Mouse (Mus musculus) stomach, embryonic 15.5 days (tissue): ENCODE measurements around the gene Acsl4. TPM values are rescaled to one million over a fixed set of nuclear protein-coding genes. Genes with fewer than 3 reads are reported as not detected.
A peak's percentile ranks its signal among the peaks of the same experiment; 100 is the strongest.

ENCODE experiments used
- ATAC-seq: fragments of 200-750 bp; cut with Nextera tagmentation; 2 replicates; pipeline ENCODE4 v1.8.0; 2017; ENCODE audit warnings: low read depth, moderate number of reproducible peaks, moderate TSS enrichment; ENCODE audit not compliant: insufficient read depth, low FRiP score
- H3K27ac ChIP-seq: fragments of 300-500 bp; sonication (generic); 2 replicates; pipeline ENCODE4 v1.5.1; 2015; ENCODE audit warnings: mild to moderate bottlenecking, inconsistent platforms
- H3K27me3 ChIP-seq: fragments of 300-500 bp; sonication (generic); replicated peaks from 2 replicates; pipeline ENCODE4 v1.6.1; 2015; ENCODE audit warnings: inconsistent platforms
- H3K36me3 ChIP-seq: fragments of 300-500 bp; sonication (generic); 2 replicates; pipeline ENCODE4 v1.6.1; 2015; ENCODE audit warnings: inconsistent platforms
- H3K4me1 ChIP-seq: fragments of 300-500 bp; sonication (generic); 2 replicates; pipeline ENCODE4 v1.6.1; 2015; ENCODE audit warnings: inconsistent platforms
- H3K4me2 ChIP-seq: fragments of 300-500 bp; sonication (generic); 2 replicates; pipeline ENCODE4 v1.6.1; 2015; ENCODE audit warnings: mild to moderate bottlenecking, inconsistent platforms
- H3K4me3 ChIP-seq: fragments of 300-500 bp; sonication (generic); replicated peaks from 2 replicates; pipeline ENCODE4 v1.5.1; 2015; ENCODE audit warnings: inconsistent platforms
- H3K9ac ChIP-seq: fragments of 300-500 bp; sonication (generic); 2 replicates; pipeline ENCODE4 v1.6.1; 2015; ENCODE audit warnings: inconsistent platforms
- H3K9me3 ChIP-seq: fragments of 300-500 bp; sonication (generic); 2 replicates; pipeline ENCODE4 v1.6.1; 2016; ENCODE audit warnings: inconsistent platforms
- WGBS: fragments of 180-500 bp; shearing (Covaris S2); methylation state at CpG from one replicate; pipeline ENCODE4 v1.1.7; 2015; 5-methylcytosine and 5-hydroxymethylcytosine counted together
- polyA plus RNA-seq: library from polyadenylated mRNA; unstranded; fragments of >200 nt; fragmentation: Nextera tagmentation; extraction: Ambion mirVana; gene quantifications from 2 replicates; pipeline ENCODE4 v1.2.1, GENCODE M21; 2015

Acsl4 gene
- polyA plus RNA-seq, 1 experiment from 2014 or later, result 13.1 TPM

- Histone ChIP-seq H3K9ac (no peak overlapping the region), H3K36me3 (no peaks in the 10 kb centered on the region), H3K27me3 (no peaks in the 10 kb centered on the region), H3K4me3 (no peak overlapping the region), H3K4me1 (no peaks in the 10 kb centered on the region), H3K27ac (no peak overlapping the region), H3K4me2 (no peak overlapping the region), H3K9me3 (no peaks in the 10 kb centered on the region)
- 88% methylated on average over 6 of the region's 6 CpGs for WGBS
- no peak for ATAC-seq
These were observed 2.2 kb downstream of the Acsl4 start for GRCm38 (mm10) chrX:142388141-142388540.

DNA sequence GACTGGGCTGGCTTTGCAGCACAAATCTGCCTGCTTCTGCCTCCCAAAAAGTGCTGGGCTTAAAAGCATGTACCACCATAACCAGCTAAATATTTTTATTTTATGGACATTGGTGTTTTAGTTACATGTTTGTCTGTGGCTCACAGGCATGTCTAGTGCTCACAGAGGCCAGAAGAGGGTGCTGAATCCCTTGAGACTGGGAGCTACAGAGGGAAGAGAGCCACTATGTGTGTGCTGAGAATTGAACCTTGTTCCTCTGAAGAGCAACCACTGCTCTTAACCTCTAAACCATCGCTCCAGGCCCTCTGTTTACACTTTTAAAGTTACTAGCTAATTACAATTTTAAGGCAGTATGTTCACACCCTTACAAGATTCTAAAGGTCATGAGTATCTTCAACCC, 2.7 kb downstream of the Acsl4 start:
- no peak overlapping the region for H3K27ac ChIP-seq
- no peaks in the 10 kb centered on the region for H3K4me1 ChIP-seq
- no peaks in the 10 kb centered on the region for H3K36me3 ChIP-seq
- no peaks in the 10 kb centered on the region for H3K27me3 ChIP-seq
- no peak overlapping the region for H3K4me3 ChIP-seq
- no peak overlapping the region for H3K9ac ChIP-seq
- no peak overlapping the region for H3K4me2 ChIP-seq
- WGBS, result 68% methylated on average over 1 of the region's 1 CpGs
- no peak for ATAC-seq
- H3K9me3 ChIP-seq, result no peaks in the 10 kb centered on the region

DNA sequence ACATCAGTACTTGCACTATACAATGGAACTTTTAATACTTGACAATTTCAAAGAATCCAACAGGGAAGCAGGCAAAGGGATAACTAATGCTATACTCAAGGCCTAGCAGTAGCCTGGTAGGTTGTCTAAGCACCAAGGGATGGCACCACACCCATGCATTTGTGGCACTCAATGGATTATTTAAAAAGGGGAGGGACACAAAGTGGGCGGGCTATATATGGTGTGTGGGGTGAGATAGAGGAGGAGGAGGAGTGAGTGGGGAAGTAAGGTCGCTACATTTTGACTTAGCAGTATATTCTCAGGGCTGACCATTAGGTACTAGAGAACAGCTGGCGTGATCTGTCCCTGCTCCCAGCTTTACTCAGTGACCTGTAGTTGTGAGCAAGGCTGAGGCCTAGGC, 5.4 kb downstream of the Acsl4 start:
- H3K9ac ChIP-seq, result no peak overlapping the region
- no peaks in the 10 kb centered on the region for H3K4me1 ChIP-seq
- WGBS, result 73% methylated on average over 3 of the region's 3 CpGs
- no peaks in the 10 kb centered on the region for H3K27me3 ChIP-seq
- no peak overlapping the region for H3K27ac ChIP-seq
- H3K4me3 ChIP-seq, result no peak overlapping the region
- no peaks in the 10 kb centered on the region for H3K9me3 ChIP-seq
- peak; percentile 65; the same call in 1 of the 2 replicates for ATAC-seq
- H3K4me2 ChIP-seq, result no peak overlapping the region
- no peaks in the 10 kb centered on the region for H3K36me3 ChIP-seq

- no peaks in the 10 kb centered on the region for H3K9me3 ChIP-seq
- no peak for ATAC-seq
- no peaks in the 10 kb centered on the region for H3K36me3 ChIP-seq
- H3K4me1 ChIP-seq, result no peaks in the 10 kb centered on the region
- H3K4me2 ChIP-seq, result no peak overlapping the region
- no peak overlapping the region for H3K27ac ChIP-seq
- H3K4me3 ChIP-seq, result no peak overlapping the region
- no peak overlapping the region for H3K9ac ChIP-seq
- no peaks in the 10 kb centered on the region for H3K27me3 ChIP-seq
- WGBS, result 81% methylated on average over 6 of the region's 6 CpGs
These were observed 10.4 kb downstream of the Acsl4 start for GRCm38 (mm10) chrX:142379894-142380293.

DNA sequence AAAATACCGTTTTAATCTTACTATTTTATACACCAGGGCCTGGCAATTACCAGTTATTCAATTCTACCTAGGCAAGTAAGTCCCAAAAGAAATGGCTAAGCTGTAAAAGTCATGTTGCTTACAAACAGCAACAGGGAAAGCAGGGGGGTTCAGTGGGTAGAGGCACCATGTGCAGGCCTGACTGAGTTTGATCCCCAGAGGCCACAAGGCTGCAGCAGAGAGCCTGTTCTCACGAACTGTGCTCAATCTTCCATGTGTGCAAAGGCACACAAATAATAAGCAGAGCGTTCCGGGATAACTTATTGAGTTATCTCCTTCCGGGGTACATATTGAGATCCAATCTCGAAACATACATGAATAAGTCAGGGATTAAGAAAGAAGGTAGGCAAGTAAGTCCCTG, 12.3 kb downstream of the Acsl4 start:
- Histone ChIP-seq H3K9ac (no peak overlapping the region), H3K27ac (no peak overlapping the region), H3K9me3 (no peaks in the 10 kb centered on the region), H3K27me3 (no peaks in the 10 kb centered on the region), H3K4me1 (no peaks in the 10 kb centered on the region), H3K4me3 (no peak overlapping the region), H3K36me3 (no peaks in the 10 kb centered on the region), H3K4me2 (no peak overlapping the region)
- WGBS, result 83% methylated on average over 6 of the region's 6 CpGs
- ATAC-seq, result no peak

DNA sequence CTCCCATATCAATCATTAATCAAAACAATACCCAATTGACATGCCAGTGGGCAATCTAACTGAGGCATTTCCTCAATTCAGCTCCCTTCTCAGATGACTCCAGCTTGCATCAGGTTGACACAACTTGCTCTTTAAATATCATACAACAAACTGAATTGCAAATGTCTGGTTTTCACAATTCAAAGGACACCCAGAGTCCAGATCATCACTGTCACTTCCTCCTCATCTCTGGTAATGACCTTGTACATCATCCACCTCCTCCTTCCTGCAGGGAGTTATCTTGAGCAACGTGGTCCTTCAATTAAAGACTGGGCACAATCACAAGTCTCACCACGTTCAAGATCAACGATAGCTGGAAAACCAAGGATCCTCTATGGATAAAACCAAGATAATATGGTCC, 13.0 kb downstream of the Acsl4 start:
- no peak for ATAC-seq
- no peak overlapping the region for H3K4me3 ChIP-seq
- H3K9me3 ChIP-seq, result no peaks in the 10 kb centered on the region
- WGBS, result 81% methylated on average over 3 of the region's 3 CpGs
- H3K4me2 ChIP-seq, result no peak overlapping the region
- no peaks in the 10 kb centered on the region for H3K36me3 ChIP-seq
- H3K27ac ChIP-seq, result no peak overlapping the region
- no peaks in the 10 kb centered on the region for H3K4me1 ChIP-seq
- no peak overlapping the region for H3K9ac ChIP-seq
- H3K27me3 ChIP-seq, result no peaks in the 10 kb centered on the region

- Histone ChIP-seq H3K4me1 (no peaks in the 10 kb centered on the region), H3K4me2 (no peak overlapping the region), H3K9me3 (no peaks in the 10 kb centered on the region), H3K4me3 (no peak overlapping the region), H3K27ac (no peak overlapping the region), H3K27me3 (no peaks in the 10 kb centered on the region), H3K36me3 (no peaks in the 10 kb centered on the region), H3K9ac (no peak overlapping the region)
- ATAC-seq, result no peak
- 39% methylated on average over 3 of the region's 3 CpGs for WGBS
These were observed 13.6 kb downstream of the Acsl4 start for GRCm38 (mm10) chrX:142376747-142377146.

DNA sequence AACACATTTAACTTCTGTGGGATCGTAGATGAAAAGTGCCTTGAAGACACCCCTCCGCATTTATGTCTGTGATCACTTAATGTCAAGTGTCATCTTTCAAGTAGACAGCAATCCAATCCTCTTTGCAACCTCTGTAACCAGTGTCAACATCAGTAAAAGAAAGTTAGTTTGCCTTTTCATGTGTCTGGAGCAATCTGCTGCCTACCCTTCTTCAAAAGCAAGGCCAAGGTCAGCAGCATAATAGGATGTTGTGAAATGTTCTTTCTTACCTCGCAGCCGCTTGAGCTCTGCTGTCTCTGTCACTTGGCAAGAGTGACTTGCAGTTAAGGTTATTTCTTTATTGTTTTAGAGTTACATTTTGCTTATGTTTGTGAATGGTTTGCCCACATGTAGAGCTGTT, 14.8 kb downstream of the Acsl4 start:
- Histone ChIP-seq H3K4me1 (no peaks in the 10 kb centered on the region), H3K36me3 (no peaks in the 10 kb centered on the region), H3K4me3 (no peak overlapping the region), H3K9me3 (no peaks in the 10 kb centered on the region), H3K27me3 (no peaks in the 10 kb centered on the region), H3K27ac (no peak overlapping the region), H3K4me2 (no peak overlapping the region), H3K9ac (no peak overlapping the region)
- 83% methylated on average over 4 of the region's 4 CpGs for WGBS
- no peak for ATAC-seq

DNA sequence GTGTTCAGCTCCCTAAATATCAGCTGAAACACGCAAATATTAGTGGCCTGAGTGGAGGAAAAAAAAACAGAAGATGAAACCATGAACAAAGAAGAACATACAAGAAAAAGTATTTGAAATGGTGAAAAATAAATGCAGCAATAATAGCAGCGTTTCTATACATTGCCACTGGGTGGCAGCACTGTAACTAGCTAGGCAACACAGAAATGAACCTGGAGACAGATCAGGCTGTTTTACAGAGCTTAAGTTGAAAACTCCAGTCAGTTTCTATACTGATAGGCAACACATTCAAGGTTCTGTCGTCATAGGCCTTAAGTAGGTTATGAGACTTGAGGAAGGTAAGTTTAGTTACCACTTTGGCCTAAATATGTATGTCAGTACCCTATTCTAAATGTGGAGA, 17.9 kb downstream of the Acsl4 start:
- Histone ChIP-seq H3K9ac (no peak overlapping the region), H3K4me2 (no peak overlapping the region), H3K36me3 (no peaks in the 10 kb centered on the region), H3K27me3 (no peaks in the 10 kb centered on the region), H3K4me3 (no peak overlapping the region), H3K9me3 (no peaks in the 10 kb centered on the region), H3K4me1 (no peaks in the 10 kb centered on the region), H3K27ac (no peak overlapping the region)
- no peak; the same call in 1 of the 2 replicates for ATAC-seq
- 12% methylated on average over 3 of the region's 3 CpGs for WGBS

- H3K4me1 ChIP-seq, result no peaks in the 10 kb centered on the region
- no peak overlapping the region for H3K4me3 ChIP-seq
- no peaks in the 10 kb centered on the region for H3K9me3 ChIP-seq
- no peak overlapping the region for H3K27ac ChIP-seq
- H3K36me3 ChIP-seq, result no peaks in the 10 kb centered on the region
- H3K4me2 ChIP-seq, result no peak overlapping the region
- no peak for ATAC-seq
- WGBS, result 36% methylated on average over 7 of the region's 7 CpGs
- no peaks in the 10 kb centered on the region for H3K27me3 ChIP-seq
- no peak overlapping the region for H3K9ac ChIP-seq
These were observed 20.4 kb downstream of the Acsl4 start for GRCm38 (mm10) chrX:142369935-142370334.

GRCm38 (mm10) chrX:142363882-142364281, 26.5 kb downstream of the Acsl4 start:
- Histone ChIP-seq H3K9me3 (no peaks in the 10 kb centered on the region), H3K4me1 (no peaks in the 10 kb centered on the region), H3K36me3 (no peaks in the 10 kb centered on the region), H3K27me3 (no peaks in the 10 kb centered on the region), H3K9ac (no peak overlapping the region), H3K27ac (no peak overlapping the region), H3K4me3 (no peak overlapping the region), H3K4me2 (no peak overlapping the region)
- 92% methylated on average over 1 of the region's 1 CpGs for WGBS
- ATAC-seq, result no peak

DNA sequence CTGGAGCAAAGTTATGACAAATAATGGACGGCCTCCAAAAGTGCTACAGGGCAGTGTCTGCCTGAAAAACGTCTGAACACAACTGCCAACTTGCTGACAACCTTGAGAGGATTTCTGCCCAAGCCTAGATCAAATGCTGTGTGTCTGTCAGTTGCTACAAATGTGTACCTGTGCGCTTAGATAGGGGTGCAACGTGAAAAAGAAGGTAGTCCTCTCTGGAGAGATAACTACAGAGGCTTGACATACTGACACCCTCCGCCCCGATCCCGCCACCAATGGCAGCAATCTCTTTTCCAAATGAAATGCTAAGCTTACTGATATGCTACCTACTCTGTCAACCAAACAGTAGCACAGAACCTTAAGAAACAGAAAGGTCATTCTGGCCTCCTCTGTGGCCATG, 31.3 kb downstream of the Acsl4 start:
- ATAC-seq, result peak; percentile 88
- no peaks in the 10 kb centered on the region for H3K36me3 ChIP-seq
- no peak overlapping the region for H3K4me3 ChIP-seq
- H3K4me2 ChIP-seq, result no peak overlapping the region
- no peak overlapping the region for H3K9ac ChIP-seq
- no peaks in the 10 kb centered on the region for H3K9me3 ChIP-seq
- H3K27me3 ChIP-seq, result no peaks in the 10 kb centered on the region
- no peak overlapping the region for H3K27ac ChIP-seq
- no peaks in the 10 kb centered on the region for H3K4me1 ChIP-seq
- 71% methylated on average over 7 of the region's 7 CpGs for WGBS

DNA sequence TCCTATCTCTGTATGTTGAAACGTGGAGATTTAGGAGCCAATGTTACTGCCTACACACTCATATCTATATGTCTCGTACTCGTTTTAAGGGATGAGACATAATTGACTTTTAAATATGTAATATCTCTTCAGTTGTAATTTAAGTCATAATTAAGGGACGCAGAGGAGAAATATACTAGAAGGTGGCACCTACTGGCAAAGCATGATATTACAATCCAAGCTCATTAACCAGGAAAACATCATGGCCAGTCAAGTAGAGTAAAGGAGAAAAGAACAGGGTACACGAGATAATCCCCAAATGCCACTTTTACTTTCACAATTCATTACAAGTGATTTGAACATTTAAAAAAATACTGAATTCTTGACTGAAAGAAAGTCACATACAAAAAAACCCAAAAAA, 31.9 kb downstream of the Acsl4 start:
- Histone ChIP-seq H3K27me3 (no peaks in the 10 kb centered on the region), H3K9ac (no peak overlapping the region), H3K4me2 (no peak overlapping the region), H3K4me1 (no peaks in the 10 kb centered on the region), H3K9me3 (no peaks in the 10 kb centered on the region), H3K4me3 (no peak overlapping the region), H3K27ac (no peak overlapping the region), H3K36me3 (no peaks in the 10 kb centered on the region)
- WGBS, result 76% methylated on average over 5 of the region's 5 CpGs
- no peak for ATAC-seq
